Mouse (Mus musculus) olfactory bulb, adult 2 months (tissue): ENCODE results near the gene Lrrc1. TPM values are rescaled to one million over a fixed set of nuclear protein-coding genes. Genes with fewer than 3 reads are reported as not detected.

Source experiments
- H3K27ac ChIP-seq: fragments of 200-500 bp; 2 replicates; pipeline ENCODE4 v1.5.1; 2012; ENCODE audit warnings: low read depth, low read length; ENCODE audit not compliant: insufficient read depth
- H3K4me1 ChIP-seq: fragments of 200-500 bp; 2 replicates; pipeline ENCODE4 v1.6.1; 2012; ENCODE audit warnings: low read length; ENCODE audit not compliant: control insufficient read depth, insufficient read depth
- H3K4me3 ChIP-seq: fragments of 200-500 bp; 2 replicates; pipeline ENCODE4 v1.5.1; 2012; ENCODE audit warnings: mild to moderate bottlenecking, low read depth, low read length, moderate library complexity; ENCODE audit not compliant: insufficient read depth
- CTCF ChIP-seq: fragments of 200-500 bp; IDR thresholded peaks from 2 replicates; pipeline ENCODE4 v1.5.1; 2012; ENCODE audit warnings: low read depth, mild to moderate bottlenecking, low read length, moderate library complexity; ENCODE audit not compliant: insufficient read depth
- POLR2A ChIP-seq: fragments of 200-500 bp; IDR thresholded peaks from 2 replicates; pipeline ENCODE4 v1.6.1; 2012; ENCODE audit warnings: mild to moderate bottlenecking, low read depth, low read length, moderate library complexity; ENCODE audit not compliant: insufficient read depth
- WGBS: fragments of 180-500 bp; shearing (Covaris S2); methylation state at CpG from one replicate; pipeline ENCODE4 v1.1.7; 2018; 5-methylcytosine and 5-hydroxymethylcytosine counted together
- polyA plus RNA-seq: library from polyadenylated mRNA; stranded (reverse); fragments of >200 nt; gene quantifications from 2 replicates; pipeline ENCODE4 v1.2.4, GENCODE M21; 2012; ENCODE audit warnings: low replicate concordance; ENCODE audit not compliant: missing spikeins, insufficient read depth, insufficient read length

The Lrrc1 gene
- polyA plus RNA-seq, 1 experiment: not detected

- Histone ChIP-seq H3K4me1 (peaks cover 16% of the 10 kb centered on the region), H3K4me3 (no peak overlapping the region), H3K27ac (no peak overlapping the region)
- 42% methylated on average over 9 of the region's 9 CpGs for WGBS
- TF ChIP-seq CTCF (no peak), POLR2A (no peak)
Measured at GRCm38 (mm10) chr9:77480574-77481319, 63.9 kb downstream of the Lrrc1 start.

GRCm38 (mm10) chr9:77480001-77480400, 64.7 kb downstream of the Lrrc1 start:
- WGBS: 79% methylated on average over 7 of the region's 7 CpGs
- H3K27ac ChIP-seq: no peak overlapping the region
- no peak overlapping the region for H3K4me3 ChIP-seq
- peaks cover 16% of the 10 kb centered on the region for H3K4me1 ChIP-seq
- TF ChIP-seq CTCF (no peak), POLR2A (no peak)

GRCm38 (mm10) chr9:77478166-77478920, 66.3 kb downstream of the Lrrc1 start:
- H3K4me1 ChIP-seq: peaks cover 16% of the 10 kb centered on the region
- WGBS: 68% methylated on average over 10 of the region's 10 CpGs
- no peak overlapping the region for H3K27ac ChIP-seq
- H3K4me3 ChIP-seq: no peak overlapping the region
- TF ChIP-seq CTCF (no peak), POLR2A (no peak)

GRCm38 (mm10) chr9:77474535-77474934, 70.1 kb downstream of the Lrrc1 start:
- Histone ChIP-seq H3K27ac (no peak overlapping the region), H3K4me1 (peaks cover 7% of the 10 kb centered on the region; the same call in 1 of the 2 replicates), H3K4me3 (no peak overlapping the region)
- WGBS: 89% methylated on average over 4 of the region's 4 CpGs
- TF ChIP-seq CTCF: no peak
- no peak for TF ChIP-seq POLR2A

- H3K4me3 ChIP-seq: no peak overlapping the region
- H3K27ac ChIP-seq: no peak overlapping the region
- 85% methylated on average over 8 of the region's 8 CpGs for WGBS
- H3K4me1 ChIP-seq: peaks cover 7% of the 10 kb centered on the region; the same call in 1 of the 2 replicates
- no peak for TF ChIP-seq POLR2A
- TF ChIP-seq CTCF: no peak
Measured at GRCm38 (mm10) chr9:77472557-77472956, 72.1 kb downstream of the Lrrc1 start.

GRCm38 (mm10) chr9:77471646-77472220, 72.9 kb downstream of the Lrrc1 start:
- H3K27ac ChIP-seq: no peak overlapping the region
- 87% methylated on average over 12 of the region's 12 CpGs for WGBS
- TF ChIP-seq CTCF (no peak), POLR2A (no peak)
- H3K4me1 ChIP-seq: peaks cover 7% of the 10 kb centered on the region; the same call in 1 of the 2 replicates
- no peak overlapping the region for H3K4me3 ChIP-seq

GRCm38 (mm10) chr9:77469791-77470607, 74.7 kb downstream of the Lrrc1 start:
- peaks cover 14% of the 10 kb centered on the region for H3K4me1 ChIP-seq
- TF ChIP-seq CTCF (no peak), POLR2A (no peak)
- H3K4me3 ChIP-seq: no peak overlapping the region
- WGBS: 49% methylated on average over 20 of the region's 20 CpGs
- no peak overlapping the region for H3K27ac ChIP-seq

GRCm38 (mm10) chr9:77466926-77467325, 77.7 kb downstream of the Lrrc1 start:
- Histone ChIP-seq H3K4me1 (peaks cover 26% of the 10 kb centered on the region), H3K4me3 (no peak overlapping the region), H3K27ac (no peak overlapping the region)
- 87% methylated on average over 5 of the region's 5 CpGs for WGBS
- TF ChIP-seq CTCF (no peak), POLR2A (no peak)
